Mouse (Mus musculus): Measurements from ENCODE around the gene Pde3a.

GRCm38 (mm10) chr6:141428587-141428986, 179.5 kb downstream of the Pde3a start:
- no peak for TF ChIP-seq CTCF (IDR thresholded peaks at IDR 0.05; ENCODE audit: low read depth)
- TF ChIP-seq EP300 (optimal IDR thresholded peaks at IDR 0.05), result no peak

All from stomach, postnatal 0 days (tissue).